Mouse (Mus musculus) Patski (cell line): ENCODE measurements around the gene Adgra3. TPM values are rescaled to one million over a fixed set of nuclear protein-coding genes. Genes with fewer than 3 reads are reported as not detected.

ENCODE experiments used
- ATAC-seq: fragments of 100-300 bp; one replicate; pipeline ENCODE4 v1.8.0; 2021
- CTCF ChIA-PET: fragments of 350-600 bp; sonication (Branson Sonifier 250); formaldehyde crosslinking; loops from one replicate; lab custom pipeline; 2022; ENCODE audit warnings: inconsistent platforms; lab: Charles Lee
- POLR2A ChIA-PET: fragments of 350-600 bp; sonication (Branson Sonifier 250); formaldehyde crosslinking; loops from one replicate; lab custom pipeline; 2022; ENCODE audit warnings: antibody characterized with exemption, inconsistent platforms; lab: Charles Lee
- DNase-seq: peaks from one replicate; pipeline ENCODE4 v3.0.0-alpha.2; 2011; ENCODE audit warnings: low read depth, low spot score
- H3K27me3 ChIP-seq: fragments of 371-371 bp; one replicate; pipeline ENCODE4 v1.5.1; 2021
- CTCF ChIP-seq: fragments of 100-300 bp; IDR thresholded peaks from one replicate; pipeline ENCODE4 v1.5.1; 2021
- in situ Hi-C: fragments of 300-500 bp; cut with MboI; formaldehyde crosslinking; loops from 3 replicates; pipeline ENCODE4 v1.11.1; 2018; ENCODE audit warnings: low pct_unique_long_range_greater_than_20kb, mixed read lengths
- polyA plus RNA-seq: library from polyadenylated mRNA; unstranded; gene quantifications from one replicate; pipeline ENCODE4 v1.2.3, GENCODE M21; 2021

Adgra3 gene
- polyA plus RNA-seq = 23.3 TPM

DNA sequence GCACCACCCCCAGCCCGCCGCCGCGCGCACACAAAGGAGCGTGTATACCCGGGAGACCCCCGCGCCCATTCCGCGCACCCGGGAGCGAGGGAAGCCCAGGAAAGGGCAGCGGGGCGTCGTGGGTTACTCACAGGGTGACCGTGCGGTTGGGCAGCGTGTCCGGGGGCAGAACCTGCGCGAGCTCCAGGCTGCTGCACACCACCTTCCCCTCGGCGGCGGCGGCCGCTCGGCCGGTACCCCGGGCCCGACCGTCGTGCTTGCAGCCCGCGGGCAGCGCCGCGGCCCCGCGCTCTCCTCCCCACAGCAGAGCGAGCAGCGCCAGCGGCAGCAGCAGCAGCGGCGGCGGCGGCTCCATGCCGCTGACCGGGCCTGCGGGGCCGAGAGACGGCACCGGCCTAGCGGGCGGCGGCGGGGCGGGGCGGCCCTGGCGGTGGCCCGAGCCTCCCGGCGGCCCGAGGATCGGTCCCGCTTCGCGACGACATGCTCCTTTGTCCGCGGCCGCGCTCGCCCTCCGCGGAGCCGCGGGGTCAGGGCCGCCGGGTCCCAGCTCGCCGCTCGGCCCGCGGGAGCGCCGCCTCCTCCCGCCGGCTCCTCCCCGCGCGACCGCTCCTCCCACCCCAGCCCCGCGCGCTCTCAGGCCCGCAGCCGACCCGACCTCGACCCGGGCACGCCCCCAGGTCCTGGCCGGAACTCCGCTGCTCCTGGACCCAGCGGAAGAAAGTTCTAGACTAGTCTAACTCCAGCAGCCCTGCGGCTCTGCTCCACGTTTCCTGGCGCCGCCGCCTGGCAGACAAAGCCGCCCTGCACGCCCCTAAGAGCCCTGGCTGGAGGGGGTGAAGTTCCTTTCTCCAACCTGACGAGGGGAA, at the start of gene Adgra3:
Gene Adgra3, minus strand, starts transcription at position 586 of the 866 bp plus-strand sequence.
- peak; percentile 99 for ATAC-seq
- TF ChIP-seq CTCF = peak; percentile 16
- in situ Hi-C loops = no loop called here
- no peaks in the 10 kb centered on the region for H3K27me3 ChIP-seq
- no peak for DNase-seq
- ChIA-PET CTCF (interaction anchor here (0.8 to 1.7 kb wide), 4 partner anchors 11 to 82 kb away, joined by 3 to 5 read pairs (median 4); no protein-coding TSS in a partner anchor), POLR2A (interaction anchor here (0.6 to 1.3 kb wide), 3 partner anchors 7 to 24 kb away, joined by 3 to 5 read pairs (median 3); no protein-coding TSS in a partner anchor)

DNA sequence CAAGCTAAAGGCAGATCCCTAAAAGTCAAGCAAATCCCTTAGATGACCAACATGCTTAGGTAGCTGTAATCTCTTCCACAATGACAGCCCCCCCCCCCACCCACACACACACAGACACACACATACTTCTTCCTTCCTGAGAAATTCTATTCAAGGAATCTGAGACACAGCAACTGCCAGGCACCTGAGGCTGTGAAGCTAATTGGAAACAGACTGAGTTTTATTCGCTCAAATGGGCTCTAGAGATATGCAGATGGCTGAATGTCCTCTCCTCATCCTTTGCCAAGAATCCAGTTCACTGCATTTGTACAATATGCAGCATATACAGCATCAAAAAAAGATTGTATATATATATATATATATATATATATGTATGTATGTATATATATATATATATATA, 24.6 kb upstream of the Adgra3 start:
- CTCF ChIA-PET = no interaction called here

DNA sequence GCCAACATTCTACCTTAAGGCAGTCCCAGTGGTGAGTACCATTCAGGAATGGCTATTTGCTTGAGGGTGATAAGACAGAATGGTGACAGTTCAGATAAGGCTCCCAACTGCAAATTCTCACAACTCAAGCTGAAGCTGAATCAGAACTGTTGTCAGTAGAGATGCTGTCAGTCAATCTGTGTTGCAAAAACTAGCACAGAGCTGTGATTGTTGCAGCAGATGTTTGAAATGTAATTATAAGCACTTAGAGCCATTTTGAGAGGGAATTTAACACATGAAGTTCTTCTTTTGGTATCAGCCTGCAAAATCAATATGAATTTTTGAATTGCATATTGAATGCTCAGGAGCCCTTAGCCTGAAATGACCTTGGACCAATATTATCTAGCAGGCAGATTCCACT, 15.4 kb upstream of the Adgra3 start:
- DNase-seq (no peak), ATAC-seq (no peak)
- peaks cover 14% of the 10 kb centered on the region for H3K27me3 ChIP-seq
- CTCF ChIA-PET = interaction anchor here (1.7 kb wide), 1 partner anchor 34 kb away, joined by 3 read pairs; no protein-coding TSS in a partner anchor
- in situ Hi-C loops = no loop called here
- POLR2A ChIA-PET = no interaction called here
- TF ChIP-seq CTCF = no peak

More for the DNA sequence above, 24.6 kb upstream of the Adgra3 start:
- H3K27me3 ChIP-seq = no peaks in the 10 kb centered on the region
- POLR2A ChIA-PET = no interaction called here
- DNase-seq = no peak
- TF ChIP-seq CTCF = no peak
- ATAC-seq = no peak
- in situ Hi-C loops = no loop called here

DNA sequence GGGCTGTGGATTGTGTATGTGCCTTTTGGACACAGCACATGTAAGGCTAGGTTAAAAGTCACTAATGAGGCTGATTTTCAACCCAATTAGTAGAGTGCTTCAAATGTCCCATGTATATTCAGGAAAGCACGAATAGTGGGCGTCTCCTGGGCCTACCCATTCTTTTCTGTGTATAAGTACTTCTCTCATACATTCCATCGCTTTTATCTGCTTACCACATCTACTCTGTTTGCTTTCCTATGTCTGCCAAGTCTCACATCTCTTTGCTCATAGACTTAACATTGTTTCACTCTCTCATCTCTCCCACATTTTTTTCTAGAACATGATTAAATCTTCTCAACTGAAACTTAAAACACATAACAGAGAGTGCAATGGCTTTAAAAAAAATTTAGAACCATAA, 5.4 kb upstream of the Adgra3 start:
- no peak for DNase-seq
- CTCF ChIA-PET = no interaction called here
- in situ Hi-C loops = no loop called here
- no peak for TF ChIP-seq CTCF
- no peak for ATAC-seq
- POLR2A ChIA-PET = no interaction called here
- peaks cover 6% of the 10 kb centered on the region for H3K27me3 ChIP-seq

DNA sequence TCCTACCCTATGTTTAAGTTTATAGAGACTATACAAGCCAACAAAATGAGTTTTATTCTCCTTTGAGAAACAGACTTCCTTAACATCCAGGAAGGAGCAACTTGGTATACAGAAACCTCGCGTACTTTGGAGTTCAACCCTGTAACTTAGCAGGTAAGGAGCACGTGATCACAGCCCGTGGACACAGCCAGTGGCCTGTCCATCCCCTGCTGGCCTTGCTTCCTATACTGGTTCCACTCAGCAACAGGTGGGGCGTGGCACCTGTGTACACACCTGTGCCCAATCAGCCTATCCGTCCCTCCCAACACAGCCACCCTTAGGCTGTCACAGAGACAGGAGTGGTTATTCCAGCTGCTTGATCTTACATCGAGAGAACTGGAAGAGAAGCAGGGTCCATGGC, 780 bp upstream of the Adgra3 start:
- H3K27me3 ChIP-seq = no peaks in the 10 kb centered on the region
- TF ChIP-seq CTCF = no peak
- ChIA-PET POLR2A (interaction anchor here (0.6 to 0.7 kb wide), 2 partner anchors 8 to 12 kb away, joined by 3 read pairs; no protein-coding TSS in a partner anchor), CTCF (interaction anchor here (1.1 to 1.7 kb wide), 2 partner anchors 10 to 18 kb away, joined by 4 to 5 read pairs; no protein-coding TSS in a partner anchor)
- ATAC-seq = no peak
- in situ Hi-C loops = no loop called here
- no peak for DNase-seq

DNA sequence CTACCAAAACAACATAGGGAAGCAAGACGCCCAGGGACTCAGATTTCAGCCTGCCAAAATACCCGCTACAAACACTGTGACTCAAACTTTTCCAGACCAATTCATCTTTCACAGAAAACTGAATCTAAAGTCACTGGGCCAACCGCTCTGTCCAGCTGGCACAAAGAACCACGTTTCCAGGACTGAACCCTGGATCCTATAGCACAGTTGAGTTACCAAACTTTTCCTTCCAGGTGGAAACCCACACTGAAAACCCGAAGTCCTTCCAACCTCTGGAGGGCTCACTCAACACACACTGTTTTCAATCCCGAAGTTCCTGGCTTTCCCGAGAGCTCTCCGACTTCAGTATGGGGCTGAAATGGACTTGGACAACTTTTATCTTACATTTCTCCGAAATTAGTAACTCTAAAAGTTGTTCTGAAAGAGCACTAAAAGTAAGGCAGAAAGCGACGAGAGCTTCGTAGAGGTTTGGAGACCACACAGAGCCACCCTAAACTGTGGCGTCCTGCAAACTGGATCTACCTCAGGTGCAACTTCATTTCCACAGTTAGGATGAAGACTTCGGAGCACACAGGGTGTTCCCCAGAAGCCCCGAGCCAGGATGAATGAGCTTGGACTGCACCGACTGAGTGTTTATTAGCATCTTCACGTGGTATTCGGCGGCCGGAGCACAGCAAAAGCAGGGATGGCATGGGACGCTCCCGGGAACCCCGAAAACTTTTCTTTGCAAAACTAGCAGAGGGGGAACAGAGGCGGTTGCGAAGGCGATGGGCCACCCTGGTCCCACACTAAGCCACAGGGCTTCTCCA, 990 bp downstream of the Adgra3 start:
- CTCF ChIA-PET = interaction anchor here (0.8 to 1.1 kb wide), 2 partner anchors 22 to 81 kb away, joined by 3 read pairs; no protein-coding TSS in a partner anchor
- H3K27me3 ChIP-seq = no peaks in the 10 kb centered on the region
- ATAC-seq (peak; percentile 37), DNase-seq (no peak)
- no peak for TF ChIP-seq CTCF
- in situ Hi-C loops = no loop called here
- POLR2A ChIA-PET = interaction anchor here (1.3 kb wide), 1 partner anchor 23 kb away, joined by 5 read pairs; no protein-coding TSS in a partner anchor

DNA sequence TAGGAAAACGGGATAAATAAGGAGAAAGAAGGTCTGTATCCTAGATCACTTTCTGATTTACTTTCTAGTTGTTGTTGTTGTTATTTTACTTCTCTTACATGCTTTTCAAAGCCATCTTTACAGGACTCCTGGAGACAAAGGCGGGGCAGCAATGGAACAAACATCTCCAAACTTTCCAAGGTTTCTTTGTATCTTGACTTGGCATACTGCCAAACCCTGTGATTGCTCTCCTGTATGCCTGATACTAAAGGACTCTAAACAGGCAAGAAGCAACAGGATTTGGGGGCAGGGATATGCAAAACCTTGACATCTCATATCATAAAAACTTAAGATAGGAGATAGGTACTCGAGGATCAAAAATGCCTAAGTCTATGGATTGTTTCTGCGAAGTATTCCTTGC, 6.3 kb downstream of the Adgra3 start:
- ChIA-PET CTCF (interaction anchor here (1.1 to 1.6 kb wide), 2 partner anchors 12 to 58 kb away, joined by 3 to 4 read pairs; no protein-coding TSS in a partner anchor), POLR2A (no interaction called here)
- TF ChIP-seq CTCF = no peak
- ATAC-seq (no peak), DNase-seq (no peak)
- in situ Hi-C loops = no loop called here
- H3K27me3 ChIP-seq = no peaks in the 10 kb centered on the region

DNA sequence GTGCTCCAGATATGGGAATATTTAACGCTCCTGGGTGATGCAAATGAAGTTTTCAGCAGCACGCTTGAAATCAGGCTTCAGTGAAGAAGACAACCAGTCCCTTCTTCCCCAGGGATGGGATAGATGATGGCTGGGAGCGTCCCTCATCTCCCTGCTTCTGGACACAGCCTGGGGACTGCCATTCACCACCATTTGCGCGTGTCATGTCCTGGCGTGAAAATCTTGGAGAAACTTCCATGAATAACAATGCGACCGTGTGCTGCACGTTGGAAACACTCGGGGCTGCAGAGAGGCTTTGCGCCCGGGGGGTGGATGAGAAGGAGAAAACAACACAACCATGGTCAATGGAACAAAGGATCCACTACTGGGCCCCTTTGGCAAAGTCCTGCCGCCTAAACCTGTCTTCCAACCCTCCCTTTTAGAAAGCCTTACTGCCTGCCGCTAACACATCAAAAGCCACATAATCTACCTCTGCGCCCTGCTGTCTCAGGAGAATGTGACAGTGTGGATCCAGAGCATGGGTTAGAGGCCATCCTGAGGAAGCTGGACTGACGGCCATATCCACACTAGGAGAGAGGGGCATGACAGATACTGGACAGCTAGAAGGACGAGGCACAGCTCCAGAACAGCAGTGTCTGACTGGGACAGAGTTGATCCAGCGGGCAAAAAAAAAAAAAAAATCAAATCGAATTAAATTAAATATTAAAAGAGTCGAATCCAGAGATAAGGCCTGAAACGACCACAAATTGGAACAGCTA, 8.0 kb downstream of the Adgra3 start:
- TF ChIP-seq CTCF = no peak
- in situ Hi-C loops = no loop called here
- ATAC-seq = no peak
- no peaks in the 10 kb centered on the region for H3K27me3 ChIP-seq
- ChIA-PET POLR2A (interaction anchor here (0.6 kb wide), 2 partner anchors 9 to 513 kb away, joined by 3 read pairs; no protein-coding TSS in a partner anchor), CTCF (interaction anchor here (0.6 to 1.6 kb wide), 4 partner anchors 11 to 260 kb away, joined by 3 to 6 read pairs (median 4); no protein-coding TSS in a partner anchor)
- DNase-seq = no peak

DNA sequence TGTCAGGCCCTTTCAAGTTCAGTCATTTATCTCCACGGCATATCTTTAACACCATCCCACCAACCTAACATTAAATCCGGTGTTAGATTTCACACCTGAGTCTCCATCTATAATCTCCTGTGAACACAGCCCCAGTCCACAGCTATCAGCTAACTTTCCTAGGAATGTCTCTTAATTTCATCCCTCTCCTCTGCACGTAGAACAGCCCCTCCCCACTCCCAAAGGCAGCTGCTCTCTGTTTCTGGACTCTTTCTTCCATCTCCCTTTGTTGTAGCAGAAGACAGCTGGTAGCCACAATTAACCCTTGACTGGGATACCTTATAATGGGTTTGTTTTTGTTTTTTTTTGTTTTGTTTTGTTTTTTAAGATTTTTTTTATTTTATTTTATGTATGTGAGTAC, 8.8 kb downstream of the Adgra3 start:
- ChIA-PET POLR2A (no interaction called here), CTCF (no interaction called here)
- no peak for DNase-seq
- H3K27me3 ChIP-seq = no peaks in the 10 kb centered on the region
- in situ Hi-C loops = no loop called here
- no peak for ATAC-seq
- TF ChIP-seq CTCF = no peak
